In the genomic region with DNA sequence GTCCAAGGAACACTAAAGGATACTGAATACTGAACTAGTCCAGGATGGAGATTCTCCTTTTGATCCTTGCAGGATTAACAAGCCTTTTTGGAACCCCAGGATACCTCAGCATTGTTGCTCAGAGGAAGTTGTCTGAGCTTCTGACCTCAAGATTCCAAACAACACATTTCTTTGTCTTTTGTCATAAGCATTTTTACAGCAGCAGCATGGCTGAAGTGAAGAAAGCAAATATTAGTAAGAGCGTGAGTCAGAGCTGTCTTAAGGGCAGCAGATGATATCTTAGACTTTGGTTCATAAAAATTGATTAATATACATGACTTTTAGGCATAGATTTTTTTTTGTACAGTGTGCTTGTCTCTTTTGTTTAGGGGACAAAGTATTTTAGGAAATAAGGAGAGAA, we compare ENCODE assay signal across 15 mouse cellular contexts.
"Had no signal": no experiment of that assay in that cellular context is flagged by ENCODE, and none has a peak within 500 bp of the region (broad histone marks: within the 10 kb centered on the region; RNA-seq: fewer than 3 reads in every experiment).

No protein-coding gene starts in this region.

- H3K36me3 ChIP-seq: midbrain, embryonic 13.5 days; midbrain, embryonic 15.5 days; neural tube, embryonic 13.5 days; neural tube, embryonic 15.5 days had no signal

- H3K27me3 ChIP-seq: midbrain, embryonic 13.5 days; midbrain, embryonic 15.5 days; neural tube, embryonic 13.5 days; neural tube, embryonic 15.5 days had no signal

- H3K4me2 ChIP-seq: lung, embryonic 14.5 days; midbrain, embryonic 11.5 days; midbrain, embryonic 13.5 days; midbrain, embryonic 15.5 days; neural tube, embryonic 13.5 days; neural tube, embryonic 15.5 days had no signal

- H3K27ac ChIP-seq: midbrain, embryonic 13.5 days; midbrain, embryonic 15.5 days; neural tube, embryonic 13.5 days; neural tube, embryonic 15.5 days had no signal

- H3K9me3 ChIP-seq: midbrain, embryonic 13.5 days; midbrain, embryonic 15.5 days; neural tube, embryonic 13.5 days; neural tube, embryonic 15.5 days had no signal

- H3K4me1 ChIP-seq: midbrain, embryonic 13.5 days; midbrain, embryonic 15.5 days; neural tube, embryonic 13.5 days; neural tube, embryonic 15.5 days had no signal

- H3K4me3 ChIP-seq: midbrain, embryonic 13.5 days; midbrain, embryonic 15.5 days; neural tube, embryonic 13.5 days; neural tube, embryonic 15.5 days had no signal

- DNase-seq: lung, adult 18-20 months; lung, embryonic 14.5 days; lung, postnatal 10 days; lung, postnatal 4 days; right cerebral cortex, postnatal 14 days; right cerebral cortex, postnatal 4 days; spleen, adult 18-20 months; thymus, adult 18-20 months; thymus, postnatal 14 days; thymus, postnatal 36 days had no signal
